Mouse (Mus musculus) forebrain, embryonic 10.5 days (tissue): ENCODE data around the gene Ankrd27. TPM values are rescaled to one million over a fixed set of nuclear protein-coding genes. Genes with fewer than 3 reads are reported as not detected.
A peak's percentile ranks its signal among the peaks of the same experiment; 100 is the strongest.
"Not testable (repeated sequence)": the region's sequence is repeated elsewhere in the genome, so short reads cannot be mapped to it uniquely, and the experiment has no call there.

ENCODE experiments used
- DNase-seq: peaks from one replicate; pipeline ENCODE4 v3.0.0-alpha.2; 2017; ENCODE audit warnings: low spot score; ENCODE audit errors: extremely low spot score
- H3K27ac ChIP-seq: fragments of 300-500 bp; sonication (generic); 2 replicates; pipeline ENCODE4 v1.5.1; 2016; ENCODE audit warnings: mild to moderate bottlenecking
- H3K27me3 ChIP-seq: fragments of 300-500 bp; sonication (generic); 2 replicates; pipeline ENCODE4 v1.6.1; 2016; ENCODE audit warnings: mild to moderate bottlenecking; ENCODE audit not compliant: poor library complexity, severe bottlenecking
- H3K36me3 ChIP-seq: fragments of 300-500 bp; sonication (generic); replicated peaks from 2 replicates; pipeline ENCODE4 v1.6.1; 2016; ENCODE audit warnings: mild to moderate bottlenecking, moderate library complexity
- H3K4me1 ChIP-seq: fragments of 300-500 bp; sonication (generic); 2 replicates; pipeline ENCODE4 v1.6.1; 2016
- H3K4me3 ChIP-seq: fragments of 300-500 bp; sonication (generic); 2 replicates; pipeline ENCODE4 v1.5.1; 2016; ENCODE audit warnings: mild to moderate bottlenecking, moderate library complexity
- H3K9me3 ChIP-seq: fragments of 300-500 bp; sonication (generic); 2 replicates; pipeline ENCODE4 v1.6.1; 2016; ENCODE audit warnings: mild to moderate bottlenecking, moderate library complexity
- WGBS: fragments of 180-500 bp; shearing (Covaris S2); methylation state at CpG from one replicate; pipeline ENCODE4 v1.1.7; 2016; 5-methylcytosine and 5-hydroxymethylcytosine counted together
- polyA plus RNA-seq: library from polyadenylated mRNA; unstranded; fragments of >200 nt; fragmentation: Nextera tagmentation; extraction: Ambion mirVana; gene quantifications from 2 replicates; pipeline ENCODE4 v1.2.1, GENCODE M21; 2016

The Ankrd27 gene
- polyA plus RNA-seq, 1 experiment from 2014 or later: 40.2 TPM

- no peaks in the 10 kb centered on the region for H3K9me3 ChIP-seq
- H3K36me3 ChIP-seq: no peaks in the 10 kb centered on the region
- WGBS: 79% methylated on average over 11 of the region's 11 CpGs
- H3K27me3 ChIP-seq: no peaks in the 10 kb centered on the region
- no peaks in the 10 kb centered on the region for H3K4me1 ChIP-seq
- no peak for DNase-seq
- no peak overlapping the region for H3K4me3 ChIP-seq
- no peak overlapping the region for H3K27ac ChIP-seq
These were observed 23.0 kb upstream of the Ankrd27 start for GRCm38 (mm10) chr7:35563071-35563470.

GRCm38 (mm10) chr7:35564067-35564865, 21.8 kb upstream of the Ankrd27 start:
- Histone ChIP-seq H3K27me3 (no peaks in the 10 kb centered on the region), H3K4me3 (no peak overlapping the region), H3K27ac (no peak overlapping the region), H3K9me3 (no peaks in the 10 kb centered on the region), H3K36me3 (no peaks in the 10 kb centered on the region), H3K4me1 (no peaks in the 10 kb centered on the region)
- DNase-seq: no peak
- 92% methylated on average over 2 of the region's 2 CpGs for WGBS

GRCm38 (mm10) chr7:35564872-35565271, 21.2 kb upstream of the Ankrd27 start:
- not testable (repeated sequence) for H3K36me3 ChIP-seq, H3K9me3 ChIP-seq, H3K27ac ChIP-seq, H3K4me3 ChIP-seq, H3K27me3 ChIP-seq, DNase-seq, H3K4me1 ChIP-seq
- 91% methylated on average over 10 of the region's 10 CpGs for WGBS

DNA sequence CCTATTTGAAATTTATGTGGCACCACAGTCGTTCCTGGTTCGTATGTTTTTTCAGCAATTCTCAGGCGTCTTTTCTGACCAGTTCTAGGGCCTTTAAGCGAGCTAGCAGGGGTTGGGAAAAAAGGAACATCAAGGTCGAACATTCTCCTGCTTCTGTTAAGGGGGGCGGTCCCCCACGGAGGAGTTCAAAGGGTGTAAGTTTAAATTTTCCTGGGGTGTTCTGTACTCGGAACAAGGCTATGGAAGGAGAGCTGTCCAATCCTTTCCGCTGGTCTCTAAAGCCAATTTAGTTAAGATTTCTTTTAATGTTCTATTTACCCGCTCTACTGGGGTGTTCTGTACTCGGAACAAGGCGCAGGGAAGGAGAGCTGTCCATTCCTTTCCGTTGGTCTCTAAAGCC, 20.1 kb upstream of the Ankrd27 start:
- H3K36me3 ChIP-seq, H3K9me3 ChIP-seq, DNase-seq, H3K27me3 ChIP-seq, H3K4me3 ChIP-seq, H3K27ac ChIP-seq, H3K4me1 ChIP-seq: not testable (repeated sequence)
- WGBS: 83% methylated on average over 13 of the region's 13 CpGs

DNA sequence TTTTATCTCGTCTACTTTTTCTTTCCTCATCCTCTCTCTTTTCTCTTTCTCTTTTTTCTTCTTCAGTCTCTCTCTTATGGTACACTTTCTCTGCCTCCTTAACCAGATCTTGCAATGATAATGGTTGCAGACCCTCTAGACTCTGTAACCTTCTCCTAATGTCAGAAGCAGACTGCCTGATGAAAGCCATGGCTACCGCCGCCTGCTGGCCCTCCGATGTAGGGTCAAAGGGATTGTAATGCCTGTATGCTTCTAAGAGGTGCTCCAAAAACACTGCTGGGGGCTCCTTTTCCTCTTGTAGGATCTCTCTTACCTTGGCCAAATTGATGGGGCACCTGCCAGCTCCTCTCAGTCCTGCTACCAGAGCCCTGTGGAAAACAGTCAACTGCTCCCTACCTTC, 16.3 kb upstream of the Ankrd27 start:
- 87% methylated on average over 4 of the region's 4 CpGs for WGBS
- DNase-seq: not testable (repeated sequence)
- H3K27me3 ChIP-seq: peaks cover 13% of the 10 kb centered on the region

GRCm38 (mm10) chr7:35570883-35571282, 15.2 kb upstream of the Ankrd27 start:
- not testable (repeated sequence) for H3K9me3 ChIP-seq, H3K27ac ChIP-seq, DNase-seq, H3K36me3 ChIP-seq, H3K4me3 ChIP-seq, H3K4me1 ChIP-seq
- peaks cover 13% of the 10 kb centered on the region for H3K27me3 ChIP-seq
- 18% methylated on average over 6 of the region's 6 CpGs for WGBS

More for the DNA sequence above, 16.3 kb upstream of the Ankrd27 start:
- not testable (repeated sequence) for H3K4me1 ChIP-seq, H3K27ac ChIP-seq, H3K9me3 ChIP-seq, H3K4me3 ChIP-seq, H3K36me3 ChIP-seq

GRCm38 (mm10) chr7:35579849-35580248, 6.2 kb upstream of the Ankrd27 start:
- peaks cover 17% of the 10 kb centered on the region for H3K4me1 ChIP-seq
- DNase-seq: peak; percentile 61
- H3K36me3 ChIP-seq: no peaks in the 10 kb centered on the region
- no peak overlapping the region for H3K27ac ChIP-seq
- H3K9me3 ChIP-seq: no peaks in the 10 kb centered on the region; the same call in 1 of the 2 replicates
- WGBS: 26% methylated on average over 4 of the region's 4 CpGs
- H3K4me3 ChIP-seq: no peak overlapping the region
- H3K27me3 ChIP-seq: peaks cover 33% of the 10 kb centered on the region

DNA sequence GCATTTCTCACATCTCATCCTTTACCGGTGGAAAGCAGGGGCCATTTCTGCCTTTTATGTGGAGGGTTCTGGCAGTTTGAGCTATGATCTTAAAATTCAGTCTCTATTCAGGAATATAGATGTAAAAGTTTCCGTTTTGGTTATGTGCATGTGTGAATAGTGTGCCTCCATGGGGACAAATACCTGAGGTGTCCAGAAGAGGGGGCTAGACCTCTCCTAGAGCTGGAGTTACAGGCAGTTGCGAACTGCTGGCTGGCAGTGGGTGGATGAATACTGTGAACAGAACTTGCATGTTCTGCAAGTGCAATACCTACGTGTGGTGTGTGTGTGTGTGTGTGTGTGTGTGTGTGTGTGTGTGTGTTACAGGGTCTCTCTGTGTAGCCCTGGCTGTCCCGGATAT, 3.3 kb upstream of the Ankrd27 start:
- Histone ChIP-seq H3K36me3 (no peaks in the 10 kb centered on the region), H3K4me3 (no peak overlapping the region), H3K9me3 (no peaks in the 10 kb centered on the region; the same call in 1 of the 2 replicates), H3K27me3 (peaks cover 38% of the 10 kb centered on the region), H3K27ac (no peak overlapping the region), H3K4me1 (peaks cover 38% of the 10 kb centered on the region)
- WGBS: 71% methylated on average over 5 of the region's 5 CpGs
- no peak for DNase-seq

DNA sequence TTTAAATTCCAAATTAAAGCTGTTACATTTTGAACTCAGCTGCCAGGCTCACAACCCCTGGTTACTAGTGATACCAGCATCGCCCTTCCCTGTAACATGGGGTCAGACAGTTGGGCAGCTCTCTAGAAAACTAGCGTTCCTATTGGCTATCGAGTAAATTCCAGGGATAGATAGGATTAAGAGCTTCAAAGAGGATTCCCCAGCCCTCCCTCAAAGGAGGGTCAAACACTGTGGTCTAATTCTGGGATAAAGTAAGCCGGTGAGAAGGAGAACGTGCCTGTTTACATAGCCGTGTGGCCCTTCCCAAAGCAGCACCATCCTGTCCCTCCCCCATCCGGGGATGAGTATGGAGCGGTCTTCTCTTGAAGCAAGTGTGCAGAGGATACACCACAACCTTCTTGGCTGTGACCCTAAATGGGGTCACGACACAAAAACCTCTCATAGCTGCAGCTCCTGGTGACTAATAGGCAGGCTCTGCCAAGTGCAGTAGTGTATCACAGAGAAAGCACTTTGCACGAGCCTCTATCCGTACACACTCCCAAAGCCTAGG, 2.5 kb upstream of the Ankrd27 start:
- H3K27me3 ChIP-seq: peaks cover 38% of the 10 kb centered on the region
- WGBS: 4% methylated on average over 11 of the region's 11 CpGs
- H3K27ac ChIP-seq: no peak overlapping the region
- no peak overlapping the region for H3K4me3 ChIP-seq
- DNase-seq: peak; percentile 17
- H3K9me3 ChIP-seq: no peaks in the 10 kb centered on the region; the same call in 1 of the 2 replicates
- no peaks in the 10 kb centered on the region for H3K36me3 ChIP-seq
- peaks cover 43% of the 10 kb centered on the region for H3K4me1 ChIP-seq

- Histone ChIP-seq H3K4me3 (peak overlapping the region; percentile 83), H3K36me3 (no peaks in the 10 kb centered on the region), H3K4me1 (peaks cover 43% of the 10 kb centered on the region), H3K27ac (peak overlapping the region; percentile 85; the same call in 1 of the 2 replicates), H3K9me3 (no peaks in the 10 kb centered on the region; the same call in 1 of the 2 replicates), H3K27me3 (peaks cover 38% of the 10 kb centered on the region)
- 3% methylated on average over 36 of the region's 36 CpGs for WGBS
- peak; percentile 42 for DNase-seq
These were observed 1.8 kb upstream of the Ankrd27 start for GRCm38 (mm10) chr7:35584068-35584785.

DNA sequence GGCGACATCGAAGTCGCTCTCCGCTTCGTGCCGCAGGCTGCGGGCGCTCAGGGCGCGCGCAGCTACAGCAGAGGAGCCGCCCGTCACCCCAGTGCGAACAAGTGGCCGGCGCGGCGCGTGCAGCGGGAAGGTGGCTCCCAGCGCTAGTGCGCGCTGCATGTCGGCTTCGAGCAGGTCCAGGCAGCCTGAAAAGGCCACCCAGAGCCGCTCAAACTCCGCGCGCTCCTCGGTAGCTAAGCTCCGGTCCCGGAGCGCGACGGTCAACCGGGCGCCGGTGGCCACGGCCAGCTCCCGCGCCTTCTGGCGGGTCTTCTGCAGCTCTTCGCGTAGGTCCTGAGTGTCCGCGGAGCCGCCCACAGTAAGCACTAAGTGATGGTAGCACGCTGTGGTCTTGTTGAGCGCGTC, 1.3 kb upstream of the Ankrd27 start:
- Histone ChIP-seq H3K9me3 (no peaks in the 10 kb centered on the region; the same call in 1 of the 2 replicates), H3K27me3 (peaks cover 38% of the 10 kb centered on the region), H3K4me3 (peak overlapping the region; percentile 83), H3K27ac (peak overlapping the region; percentile 85), H3K36me3 (no peaks in the 10 kb centered on the region), H3K4me1 (peaks cover 43% of the 10 kb centered on the region)
- DNase-seq: no peak
- under 1% methylated on average over 50 of the region's 50 CpGs for WGBS

DNA sequence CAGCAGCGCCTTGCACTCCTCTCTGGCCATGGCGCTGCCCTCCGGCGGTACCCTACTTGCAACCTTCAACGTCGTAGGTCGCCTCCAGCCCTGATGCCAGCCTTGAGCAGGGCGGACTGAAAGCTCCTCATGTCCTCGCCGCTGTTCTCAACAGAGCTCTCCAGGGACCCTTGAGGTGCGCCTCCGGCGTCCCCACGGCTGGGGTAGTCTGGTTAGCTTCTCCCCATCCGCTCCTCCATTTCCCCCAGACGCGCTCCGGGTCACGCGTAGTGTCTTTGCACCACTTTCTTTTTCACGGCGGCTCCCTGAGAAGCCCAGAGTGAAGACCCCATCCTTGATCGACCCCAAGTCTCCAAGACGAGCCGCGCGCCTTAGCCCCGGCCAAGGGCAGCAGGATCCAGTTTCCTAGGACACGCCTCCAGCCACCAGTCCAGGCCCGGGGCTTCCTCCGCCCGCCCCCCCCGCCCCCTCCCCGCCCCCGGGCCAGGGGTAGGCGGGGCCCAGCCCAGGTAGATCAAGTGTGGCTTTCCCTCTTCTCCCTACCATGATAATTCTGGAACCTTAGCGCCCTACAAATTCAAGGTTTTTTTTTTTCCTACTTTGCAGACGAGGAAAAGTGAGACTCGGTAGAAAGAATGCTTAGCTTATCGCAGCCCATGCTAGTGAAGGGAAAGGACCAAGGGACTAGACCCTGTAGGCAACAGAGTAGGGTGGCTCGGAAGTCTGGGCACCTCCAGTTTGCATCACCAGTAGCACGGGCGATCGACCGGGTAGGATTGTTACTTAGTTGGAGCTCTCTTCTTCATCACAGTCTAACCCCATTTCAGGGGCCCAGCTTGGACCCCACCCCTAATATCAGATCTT, 621 bp upstream of the Ankrd27 start, which contains the start of gene Rgs9bp:
Gene Rgs9bp, minus strand, starts transcription at position 392 of the 864 bp plus-strand sequence.
- peak within 1 kb of the TSS; percentile 85 for H3K27ac ChIP-seq
- peaks cover 38% of the 10 kb centered on the region for H3K27me3 ChIP-seq
- H3K36me3 ChIP-seq: no peaks in the 10 kb centered on the region
- peak within 1 kb of the TSS; percentile 83 for H3K4me3 ChIP-seq
- H3K4me1 ChIP-seq: peaks cover 43% of the 10 kb centered on the region
- no peaks in the 10 kb centered on the region for H3K9me3 ChIP-seq
- WGBS: under 1% methylated on average over 45 of the region's 45 CpGs
- DNase-seq: peak; percentile 78
